11 mouse cellular contexts compared by ENCODE assay signal in the genomic region with DNA sequence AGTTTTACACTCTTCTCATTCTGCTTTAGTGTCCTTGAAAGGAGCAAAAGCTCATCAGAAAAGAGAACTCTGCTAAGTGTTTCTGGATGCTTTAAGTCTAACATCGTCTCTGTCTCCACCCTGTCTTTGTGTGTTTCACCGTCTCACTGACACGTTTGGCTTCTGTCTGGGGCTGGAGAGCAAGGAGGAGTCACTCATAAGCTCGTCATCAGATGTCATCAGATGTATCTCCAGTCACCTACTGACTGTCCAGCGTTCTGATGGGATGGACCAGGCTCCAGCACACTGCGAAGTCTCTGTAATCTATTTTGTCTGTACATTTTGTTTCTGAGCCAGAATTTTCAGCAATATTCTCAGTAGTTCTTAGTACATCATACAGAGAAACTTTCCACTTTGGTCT.
"Had no signal": no experiment of that assay in that cellular context is flagged by ENCODE, and none has a peak within 500 bp of the region (broad histone marks: within the 10 kb centered on the region; RNA-seq: fewer than 3 reads in every experiment).

No protein-coding gene starts in this region.

- H3K27ac ChIP-seq: kidney, embryonic 15.5 days; left cerebral cortex, adult 2 months; limb, embryonic 15.5 days; liver, embryonic 13.5 days; midbrain, embryonic 12.5 days; stomach, embryonic 15.5 days had no signal

- H3K27me3 ChIP-seq: kidney, embryonic 15.5 days; limb, embryonic 15.5 days; liver, embryonic 13.5 days; stomach, embryonic 15.5 days had no signal

- H3K9ac ChIP-seq: kidney, embryonic 15.5 days; limb, embryonic 15.5 days; liver, embryonic 13.5 days; midbrain, embryonic 12.5 days; stomach, embryonic 15.5 days had no signal

- H3K4me3 ChIP-seq: kidney, embryonic 15.5 days; left cerebral cortex, adult 2 months; limb, embryonic 15.5 days; liver, embryonic 13.5 days; midbrain, embryonic 12.5 days; stomach, embryonic 15.5 days had no signal

- H3K4me1 ChIP-seq: kidney, embryonic 15.5 days; liver, embryonic 13.5 days; midbrain, embryonic 12.5 days; stomach, embryonic 15.5 days had no signal

- DNase-seq: kidney, postnatal 25 days; liver, embryonic 13.5 days; lung, adult 18-20 months; right cerebral cortex, postnatal 14 days; thymus, adult 2 months; thymus, postnatal 25 days had no signal

- H3K36me3 ChIP-seq: kidney, embryonic 15.5 days; limb, embryonic 15.5 days; liver, embryonic 13.5 days; midbrain, embryonic 12.5 days; stomach, embryonic 15.5 days had no signal

- H3K9me3 ChIP-seq: kidney, embryonic 15.5 days; limb, embryonic 15.5 days; liver, embryonic 13.5 days; midbrain, embryonic 12.5 days; stomach, embryonic 15.5 days had no signal

- H3K4me2 ChIP-seq: kidney, embryonic 15.5 days; limb, embryonic 15.5 days; liver, embryonic 13.5 days; midbrain, embryonic 12.5 days; stomach, embryonic 15.5 days had no signal
